Mouse (Mus musculus): ENCODE results near the gene Map2.
A peak's percentile ranks its signal among the peaks of the same experiment; 100 is the strongest.

The Map2 gene

DNA sequence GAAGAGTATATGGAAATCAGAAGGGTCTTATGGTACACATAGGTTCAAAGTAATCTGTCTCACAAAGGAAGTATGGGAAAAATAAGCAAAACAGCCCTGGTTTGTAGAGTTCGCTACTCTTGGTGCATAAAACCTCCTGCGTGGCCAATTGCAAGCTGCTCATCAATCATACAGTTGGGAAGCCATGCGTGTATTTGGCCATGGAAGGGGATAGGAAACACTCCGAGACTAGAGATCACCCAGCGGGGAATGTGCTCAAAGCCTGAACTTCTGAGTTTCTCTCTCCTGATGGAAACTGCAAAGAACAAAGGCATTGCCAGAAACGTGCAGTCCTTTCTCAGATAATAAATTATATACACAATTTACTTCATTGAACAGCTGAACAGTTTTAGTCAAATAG lies 124.3 kb downstream of the Map2 start:
- no peak for DNase-seq (ENCODE audit: low read depth, low spot score)

DNA sequence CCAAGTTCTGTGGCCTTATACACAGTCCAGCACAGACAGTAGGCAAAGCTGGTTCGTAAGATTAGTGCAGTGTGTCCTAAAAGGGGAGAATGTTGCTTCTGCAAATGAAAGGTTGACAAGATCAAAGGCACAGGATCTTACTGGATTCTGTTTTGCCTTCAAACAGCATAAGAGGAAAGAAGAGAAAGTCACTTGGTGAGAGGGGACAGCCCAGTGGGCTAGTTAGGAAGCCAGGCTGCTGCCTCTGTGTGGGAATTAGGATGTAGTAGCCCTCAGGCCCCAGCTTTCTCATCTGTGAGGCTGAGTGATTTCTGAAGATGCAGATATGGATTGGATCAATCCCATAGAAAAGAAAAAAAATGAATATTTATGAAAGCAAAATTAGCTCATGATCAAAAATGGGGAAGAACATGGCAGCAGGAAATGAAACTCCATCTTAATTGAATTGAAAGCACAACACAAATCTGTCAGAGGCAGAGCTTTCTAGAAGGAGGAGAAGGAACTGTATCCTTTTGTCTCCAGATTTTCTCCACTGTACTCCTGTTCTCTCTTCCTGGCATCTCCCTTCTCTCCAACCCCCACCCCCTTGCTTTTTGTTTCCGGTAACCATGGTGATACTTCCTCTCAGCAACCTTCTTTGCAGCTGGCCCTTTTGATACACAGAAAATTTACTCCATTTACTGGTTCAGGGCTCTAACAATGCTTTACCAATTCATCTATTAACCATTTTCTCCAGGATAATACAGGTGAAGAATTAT lies 145.5 kb downstream of the Map2 start:
- peak; percentile 6 for DNase-seq (ENCODE audit: low read depth, low spot score)

DNA sequence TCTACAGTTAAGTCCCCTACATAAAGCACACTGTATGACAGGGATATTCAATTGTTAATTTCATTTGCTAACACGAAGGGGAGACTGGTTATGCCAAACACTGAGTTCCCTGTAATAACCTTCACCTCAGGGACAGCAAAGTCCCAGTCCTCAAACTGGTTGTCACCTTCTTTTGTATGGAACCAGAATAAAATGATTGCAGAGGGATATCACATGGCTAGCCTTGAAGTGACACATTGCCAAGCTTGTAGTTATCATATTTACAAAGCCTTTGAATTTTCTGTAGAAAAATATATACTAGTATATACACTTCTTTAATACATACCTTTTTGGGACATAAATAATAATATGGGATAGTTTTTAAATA lies 146.0 kb downstream of the Map2 start:
- no peak for DNase-seq (ENCODE audit: low read depth, low spot score)

DNA sequence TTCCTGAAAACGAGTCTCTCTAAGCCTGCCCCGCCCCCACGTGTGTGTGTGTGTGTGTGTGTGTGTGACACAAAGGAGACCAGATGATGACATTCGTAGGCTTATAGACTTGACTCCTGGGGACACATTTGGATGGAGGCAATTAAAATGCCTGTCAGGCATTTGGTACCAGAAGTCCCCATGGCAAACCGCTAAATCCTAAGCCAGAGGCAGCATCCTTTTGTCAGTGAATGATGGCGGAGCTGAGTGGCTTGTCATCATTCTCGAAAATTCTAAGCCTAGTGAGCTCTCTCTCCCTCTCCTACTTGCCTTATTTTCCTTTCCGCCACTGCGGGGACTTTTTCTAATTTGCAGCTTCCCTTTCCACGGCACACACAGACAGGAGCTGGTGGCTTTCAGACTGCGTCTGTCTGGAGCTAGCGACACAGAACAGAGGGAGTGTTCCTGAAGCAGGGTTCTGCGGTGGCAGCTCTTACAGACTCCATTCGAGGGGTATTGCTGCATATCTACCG lies 146.6 kb downstream of the Map2 start:
- peak; percentile 11 for DNase-seq (ENCODE audit: low read depth, low spot score)

GRCm38 (mm10) chr1:66323461-66323860 lies 148.4 kb downstream of the Map2 start:
- no peak for DNase-seq (ENCODE audit: low read depth, low spot score)

DNA sequence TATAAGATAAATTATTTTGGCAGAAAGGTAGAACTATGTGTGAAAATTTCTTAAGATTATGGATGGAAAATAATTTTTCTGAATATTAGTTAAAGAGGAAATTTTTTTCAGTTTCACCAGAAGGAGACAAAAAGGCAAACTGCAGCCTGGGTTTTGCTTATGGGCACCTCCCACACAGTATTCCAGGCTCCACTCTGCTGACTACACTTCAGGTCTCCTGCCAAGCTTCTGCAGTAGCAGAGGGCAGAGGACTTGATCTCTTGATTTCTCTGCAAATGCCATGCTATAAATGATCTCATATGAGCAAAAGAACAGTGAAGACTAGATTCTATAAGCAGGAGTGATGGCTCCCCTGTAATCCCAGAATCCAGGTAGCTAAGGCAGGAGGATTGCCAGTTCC lies 149.9 kb downstream of the Map2 start:
- DNase-seq (ENCODE audit: low read depth, low spot score): no peak

DNA sequence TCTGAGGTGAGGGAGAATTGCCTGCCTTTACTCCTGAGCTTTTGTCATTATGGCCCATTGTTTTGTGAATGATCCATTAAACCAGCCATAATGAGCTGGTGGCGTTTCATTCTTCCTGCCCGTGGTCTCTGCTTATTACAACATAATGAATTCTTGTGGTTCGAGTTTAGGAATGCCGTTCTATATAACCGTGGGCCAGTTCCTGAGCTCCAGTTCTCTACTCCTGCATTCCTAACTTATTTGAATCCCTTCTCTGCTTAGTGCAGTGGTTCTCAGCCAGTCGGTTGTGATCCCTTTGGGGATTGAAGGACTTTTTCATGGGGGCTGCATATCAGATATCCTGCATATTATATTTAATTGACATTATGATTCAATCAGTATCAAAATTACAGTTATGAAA lies 153.9 kb downstream of the Map2 start:
- peak; percentile 12 for DNase-seq (ENCODE audit: low read depth, low spot score)

GRCm38 (mm10) chr1:66329534-66329933 lies 154.5 kb downstream of the Map2 start:
- DNase-seq (ENCODE audit: low read depth, low spot score): no peak

DNA sequence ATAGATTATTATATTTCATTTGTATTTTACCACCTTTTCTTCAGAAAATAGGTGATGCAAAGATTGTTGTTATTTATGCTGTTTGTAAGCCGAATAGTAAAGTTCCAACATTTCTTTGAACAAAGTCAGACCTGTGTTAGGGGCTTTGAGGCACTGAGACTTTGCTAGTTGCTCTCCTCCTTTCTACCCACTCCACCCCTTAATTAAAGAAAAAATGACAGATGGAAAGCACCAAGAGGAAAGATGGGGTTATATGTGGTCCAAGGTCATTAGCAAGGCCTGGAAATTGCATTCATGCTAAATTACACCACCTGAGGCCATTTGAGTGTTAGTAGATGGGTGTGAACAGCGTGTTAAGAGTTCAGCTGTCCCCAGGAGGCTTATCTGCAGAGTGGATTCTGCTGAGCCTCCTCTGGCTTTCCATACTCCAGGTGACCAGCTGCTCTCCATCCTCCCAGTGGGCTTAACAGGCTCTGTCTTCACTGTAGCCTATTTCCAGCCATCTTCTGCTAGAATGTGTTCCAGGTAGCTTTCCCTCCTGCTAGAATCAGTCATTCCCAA lies 160.7 kb downstream of the Map2 start:
- no peak for DNase-seq (ENCODE audit: low read depth, low spot score)

DNA sequence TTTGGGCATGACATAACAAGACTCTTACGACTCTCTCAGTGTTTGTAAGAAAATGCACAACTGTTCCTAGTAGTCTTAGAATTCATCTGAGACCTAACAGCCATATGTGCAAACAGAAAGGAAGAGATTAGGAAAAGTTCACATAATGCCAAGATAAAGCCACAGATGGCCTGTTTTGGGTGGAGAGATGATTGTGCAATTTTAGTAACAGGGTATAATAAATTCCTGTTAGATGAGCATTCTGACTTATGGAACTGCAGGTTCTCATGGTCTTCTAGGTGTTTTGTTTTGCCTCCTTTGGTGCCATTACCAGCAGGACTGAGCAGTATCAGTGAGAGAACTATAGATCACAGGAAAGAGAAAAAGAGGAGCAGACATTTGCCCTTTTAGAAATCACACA lies 164.1 kb downstream of the Map2 start:
- DNase-seq (ENCODE audit: low read depth, low spot score): no peak

DNA sequence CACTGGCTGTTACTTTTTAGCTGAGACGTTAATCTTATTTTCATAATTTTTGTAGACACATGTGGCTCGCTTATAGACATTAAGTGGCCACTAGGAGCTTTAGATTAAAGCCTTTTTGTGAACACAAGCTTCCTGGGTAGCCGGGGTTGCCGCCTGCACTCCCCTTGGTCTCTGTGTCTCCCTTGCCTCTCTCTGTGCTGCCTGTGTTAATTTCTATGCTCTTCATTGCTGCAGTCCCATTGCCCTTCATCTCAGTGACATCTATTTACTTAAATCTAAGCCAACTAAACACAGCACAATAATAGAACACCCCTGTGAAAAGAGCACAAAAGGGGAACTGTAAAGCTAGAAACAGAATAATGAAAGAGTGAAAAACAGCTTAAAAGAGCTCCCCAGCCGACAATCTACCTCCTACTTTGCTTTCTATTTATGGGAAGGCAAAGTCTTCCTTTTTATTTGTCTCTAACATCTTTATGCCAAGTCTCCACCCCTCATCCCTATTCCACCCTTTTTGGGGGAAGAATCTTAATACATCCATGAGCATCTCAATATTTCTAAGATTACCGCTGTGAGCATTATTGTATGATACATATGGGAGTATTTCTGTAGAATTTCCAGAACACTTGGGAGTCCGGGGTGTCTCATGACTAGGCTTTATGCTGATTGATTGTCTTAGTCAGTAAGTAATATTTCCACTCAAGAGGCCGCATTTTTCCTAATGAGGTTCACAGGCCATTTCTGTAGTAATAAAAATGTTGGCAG lies 173.5 kb downstream of the Map2 start:
- DNase-seq (ENCODE audit: low read depth, low spot score): no peak

- no peak for DNase-seq (ENCODE audit: low read depth, low spot score)
These were observed 174.2 kb downstream of the Map2 start for GRCm38 (mm10) chr1:66349166-66349835.

DNA sequence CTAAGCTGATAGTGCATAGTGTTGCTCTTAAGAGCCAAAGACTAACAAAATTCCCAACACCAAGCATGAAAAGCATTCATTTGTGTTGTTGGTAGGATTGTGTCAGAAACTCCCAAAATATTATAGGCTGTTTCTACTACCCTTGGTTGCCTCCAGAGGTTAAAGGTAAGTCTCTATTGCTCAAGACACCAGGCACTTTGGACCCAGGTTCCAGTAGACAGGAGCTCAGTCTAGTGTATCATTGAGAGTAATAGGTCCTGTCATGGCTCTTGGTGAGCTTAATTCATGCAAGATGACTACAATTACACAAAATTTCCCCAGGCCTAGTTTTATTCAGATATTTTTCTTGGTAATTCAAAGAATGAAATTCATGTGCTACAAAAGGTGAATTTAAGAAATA lies 176.3 kb downstream of the Map2 start:
- DNase-seq (ENCODE audit: low read depth, low spot score): no peak

DNA sequence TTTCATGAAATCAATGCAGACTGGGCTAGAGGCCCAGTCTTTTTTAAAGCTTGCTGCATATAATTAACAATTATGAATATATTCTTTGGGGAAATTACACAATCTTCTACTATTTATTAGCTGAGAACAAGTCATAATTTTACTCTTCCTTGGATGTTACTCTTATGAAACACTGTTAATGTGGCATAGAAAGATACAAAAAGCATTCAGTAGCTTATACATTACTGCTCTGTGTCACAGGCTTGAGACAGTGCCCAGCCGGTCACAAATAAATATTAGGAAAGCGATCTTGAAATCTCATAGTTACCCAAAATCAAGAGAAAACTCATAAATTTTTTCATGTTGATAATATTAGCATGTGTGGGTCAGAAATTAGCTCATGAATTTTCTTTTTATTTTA lies 186.7 kb downstream of the Map2 start:
- DNase-seq (ENCODE audit: low read depth, low spot score): no peak

DNA sequence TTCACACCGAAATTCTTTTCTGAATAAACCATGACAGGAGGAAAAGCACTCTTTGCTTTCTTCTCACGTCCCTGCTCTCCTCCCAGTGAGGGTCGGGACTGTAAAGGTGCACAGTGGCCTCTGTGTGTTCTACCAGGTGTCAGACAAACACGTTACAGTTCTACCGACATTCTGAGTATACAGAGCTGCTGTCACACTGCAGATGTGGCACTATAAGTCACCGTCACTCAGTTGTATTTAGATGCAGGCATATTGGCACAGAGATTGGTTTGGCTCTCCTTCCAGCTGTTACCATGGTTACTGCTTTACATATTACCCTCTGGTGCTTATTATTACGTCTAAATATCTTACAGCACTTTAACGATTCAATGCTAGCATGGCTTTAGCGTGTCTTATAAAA lies 188.2 kb downstream of the Map2 start:
- no peak for DNase-seq (ENCODE audit: low read depth, low spot score)

GRCm38 (mm10) chr1:66364386-66364785 lies 189.3 kb downstream of the Map2 start:
- no peak for DNase-seq (ENCODE audit: low read depth, low spot score)

DNA sequence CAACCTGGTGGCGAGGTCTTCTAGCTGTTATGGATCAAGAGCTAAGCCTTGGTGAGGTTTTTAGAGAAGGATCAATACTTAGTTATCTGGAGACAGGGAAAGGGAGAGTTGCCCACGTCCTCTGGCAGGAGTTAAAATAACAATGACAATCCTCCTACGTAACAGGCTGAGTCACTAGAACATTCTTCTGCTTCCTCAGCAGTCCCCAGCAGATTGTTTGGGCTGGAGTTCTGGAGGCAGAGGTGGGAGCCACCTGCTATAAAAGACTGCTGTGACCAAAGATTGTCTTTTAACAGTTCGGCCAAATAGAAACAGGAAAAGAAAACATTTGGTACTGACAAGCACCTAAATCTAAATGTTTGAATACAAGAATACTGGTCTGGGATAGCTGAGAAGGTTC lies 190.5 kb downstream of the Map2 start:
- no peak for DNase-seq (ENCODE audit: low read depth, low spot score)

GRCm38 (mm10) chr1:66369486-66369885 lies 194.4 kb downstream of the Map2 start:
- no peak for DNase-seq (ENCODE audit: low read depth, low spot score)

DNA sequence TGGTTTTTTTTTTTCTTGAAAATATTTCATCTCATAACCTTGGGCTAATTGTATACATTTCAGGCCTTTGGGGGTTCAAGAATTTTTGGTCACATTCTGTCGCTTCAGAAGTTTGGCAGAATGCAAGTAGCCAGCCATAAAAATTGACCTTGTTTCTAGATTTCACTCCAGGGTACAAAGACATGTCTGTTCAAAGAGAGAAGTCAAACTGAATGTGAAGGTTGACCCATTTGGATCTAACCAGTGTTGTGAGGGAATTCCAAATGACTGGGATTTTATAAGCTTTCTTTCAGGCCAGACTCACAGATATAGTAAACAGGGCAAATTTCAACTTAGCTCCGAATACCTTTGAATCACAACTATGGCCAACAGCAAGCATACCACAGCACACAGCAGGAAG lies 196.3 kb downstream of the Map2 start:
- DNase-seq (ENCODE audit: low read depth, low spot score): no peak

DNA sequence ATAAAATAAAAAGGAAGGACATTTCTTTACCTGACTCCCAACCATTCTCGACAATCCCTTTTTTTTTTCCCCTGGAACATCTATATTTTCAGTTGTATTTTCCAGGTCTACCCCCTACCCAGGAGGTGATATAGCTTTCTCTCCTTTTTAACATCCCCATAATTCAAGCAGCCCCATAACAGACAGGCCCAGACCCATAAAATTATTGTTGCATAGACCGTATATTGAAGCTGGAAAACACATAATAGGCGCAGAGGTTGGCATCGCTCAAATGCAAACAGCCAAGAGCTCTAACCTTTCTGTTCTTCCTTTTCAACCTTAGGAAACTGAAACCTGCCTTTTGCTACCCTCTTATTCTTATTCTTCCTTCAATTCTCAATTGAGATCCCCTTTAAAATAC lies 211.2 kb downstream of the Map2 start:
- DNase-seq (ENCODE audit: low read depth, low spot score): no peak

GRCm38 (mm10) chr1:66386751-66387452 lies 211.8 kb downstream of the Map2 start:
- DNase-seq (ENCODE audit: low read depth, low spot score): peak; percentile 43

DNA sequence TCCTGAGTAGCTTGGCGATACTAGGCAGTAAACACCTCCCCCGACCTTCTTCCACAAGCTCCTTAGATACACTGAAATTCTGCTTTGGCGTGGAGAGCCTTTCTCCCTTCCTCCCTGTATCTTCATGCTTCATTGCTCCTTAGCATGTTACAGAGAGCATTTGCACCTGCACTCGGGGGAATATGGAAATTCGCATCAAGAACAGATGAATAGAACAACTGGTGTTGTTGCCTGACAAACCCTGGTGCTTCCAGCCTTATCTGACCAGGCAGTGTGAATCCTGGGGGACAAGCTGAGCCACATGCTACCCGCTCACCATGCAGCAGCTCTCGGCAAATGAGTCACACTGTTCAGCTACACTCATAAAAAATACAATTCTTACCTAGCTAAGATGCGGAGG lies 213.5 kb downstream of the Map2 start:
- DNase-seq (ENCODE audit: low read depth, low spot score): no peak

Data from ZHBTc4 (cell line).